Mouse (Mus musculus): ENCODE results near the gene Fras1.

Fras1 gene

DNA sequence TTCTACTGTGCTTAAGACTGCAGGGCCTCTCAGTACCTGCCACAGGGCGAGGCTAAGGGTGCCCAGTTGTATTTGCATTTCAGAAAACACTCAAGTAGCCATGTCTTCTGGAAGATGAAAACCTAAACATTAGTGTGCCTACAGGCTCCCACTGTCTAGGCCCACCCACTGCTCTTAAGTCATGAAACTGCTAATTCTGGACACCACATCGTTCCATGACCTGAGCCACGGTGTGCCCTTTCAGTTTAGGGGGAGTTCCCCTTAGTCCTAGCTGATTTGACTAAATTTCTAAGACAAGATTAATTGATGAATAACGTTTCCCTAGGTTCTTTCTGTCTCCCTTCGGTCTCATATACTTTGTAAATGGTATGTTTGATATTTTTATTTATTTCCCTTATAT, 222.0 kb downstream of the Fras1 start:
- no peak for DNase-seq

DNA sequence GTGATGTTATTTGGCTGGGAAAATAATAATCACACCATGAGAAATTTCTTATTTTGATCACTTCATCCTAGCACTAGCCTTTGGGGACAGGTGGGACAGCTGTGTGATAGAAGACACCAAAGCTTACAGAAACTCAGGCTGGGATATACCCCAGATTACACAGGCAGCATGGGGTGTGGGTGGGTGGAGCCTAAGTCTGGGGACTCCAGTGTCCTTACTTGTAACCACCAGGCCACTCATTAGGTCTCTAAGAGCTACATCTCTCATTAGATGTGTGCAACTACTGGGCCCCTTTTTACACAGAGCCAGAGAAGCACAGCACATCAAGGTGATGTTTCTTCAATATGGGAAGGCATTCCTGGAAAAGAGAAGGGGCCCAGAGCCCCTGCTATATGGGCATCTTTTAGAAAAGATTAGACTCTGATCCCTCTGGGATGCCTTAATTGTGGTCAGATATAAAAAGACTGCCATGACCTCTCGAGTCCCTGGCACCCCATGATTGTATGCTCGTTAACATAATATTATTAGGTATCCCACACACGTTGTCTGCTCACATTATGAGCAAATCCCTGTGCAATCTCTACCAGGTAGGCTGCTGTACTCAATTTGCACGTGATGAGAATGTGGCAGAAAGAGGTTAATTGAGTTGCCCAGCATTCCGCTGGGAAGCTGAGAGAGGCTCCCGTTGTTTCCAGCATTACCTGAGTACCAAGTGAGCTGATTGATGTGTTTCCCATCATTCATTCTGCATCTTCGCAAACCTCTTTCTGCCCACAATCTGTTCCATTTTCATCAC, 230.4 kb downstream of the Fras1 start:
- no peak for DNase-seq

DNA sequence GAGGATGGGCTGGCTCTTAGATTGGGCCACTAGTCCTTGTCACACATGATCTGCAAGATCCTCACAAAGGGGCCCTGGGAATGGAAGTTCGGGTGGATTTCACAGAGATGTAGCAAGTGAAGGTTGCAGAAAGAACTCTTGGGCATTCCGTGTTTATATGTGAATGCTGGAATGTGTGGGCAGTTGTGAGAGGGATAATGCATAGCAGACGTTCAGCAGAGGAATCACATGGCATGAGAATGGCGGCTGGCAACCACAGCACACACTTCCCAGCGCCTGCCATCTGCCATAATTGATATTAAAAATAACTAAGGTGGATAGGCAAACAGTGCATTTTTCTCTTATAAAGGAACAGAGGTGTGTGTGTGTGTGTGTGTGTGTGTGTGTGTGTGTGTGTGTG, 234.3 kb downstream of the Fras1 start:
- DNase-seq, result no peak

DNA sequence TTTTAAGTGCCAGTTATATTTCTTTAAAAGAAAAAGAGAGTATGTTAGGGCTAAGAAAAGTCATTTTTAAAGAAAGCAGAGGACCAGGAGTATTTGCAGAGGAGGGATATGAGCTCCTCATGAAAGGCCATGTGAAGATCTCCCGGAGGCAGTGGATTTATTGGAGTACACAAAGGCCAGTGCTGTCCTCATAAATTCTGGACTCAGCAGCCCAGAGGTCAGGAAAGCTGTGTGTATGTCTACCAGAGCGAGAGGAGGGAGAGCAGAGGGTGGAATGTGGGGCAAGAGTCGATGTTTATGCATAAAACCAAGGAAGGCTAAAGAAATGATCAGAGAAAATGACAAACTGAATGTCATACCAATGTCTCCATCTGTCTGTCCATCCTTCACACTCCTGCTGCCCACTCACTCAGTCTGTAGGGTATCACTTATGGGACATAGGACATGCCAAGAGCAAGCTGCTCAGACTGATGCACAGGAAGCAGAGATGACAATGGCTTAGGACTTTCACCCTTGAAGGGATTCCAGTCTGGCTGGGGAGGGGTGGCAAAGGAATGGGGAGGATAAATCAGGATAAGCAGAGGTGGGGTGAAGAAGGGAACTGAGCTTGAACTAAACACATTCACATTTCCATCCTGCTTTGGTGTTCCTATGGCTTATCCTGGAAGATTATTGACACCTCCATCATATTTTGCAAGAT, 235.0 kb downstream of the Fras1 start:
- no peak for DNase-seq

DNA sequence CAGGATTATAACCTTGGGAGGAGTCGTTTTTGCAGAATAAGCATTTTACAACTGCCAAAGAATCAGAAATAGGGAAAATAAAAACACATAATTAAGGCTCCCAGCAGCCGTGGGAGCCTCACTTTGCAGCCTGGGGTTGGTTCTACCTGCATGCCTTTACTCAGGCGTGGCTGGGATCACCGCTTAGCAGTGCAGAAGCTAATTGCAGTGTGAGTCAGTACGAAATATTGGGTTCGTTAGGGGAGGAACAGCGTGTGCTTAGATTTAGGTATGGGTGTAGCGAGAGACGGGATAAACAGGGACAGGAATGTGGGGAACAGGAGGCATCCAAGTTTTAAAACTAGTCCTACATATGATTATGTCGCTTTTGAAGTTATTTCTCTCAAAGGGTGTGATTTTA, 238.3 kb downstream of the Fras1 start:
- DNase-seq, result no peak

DNA sequence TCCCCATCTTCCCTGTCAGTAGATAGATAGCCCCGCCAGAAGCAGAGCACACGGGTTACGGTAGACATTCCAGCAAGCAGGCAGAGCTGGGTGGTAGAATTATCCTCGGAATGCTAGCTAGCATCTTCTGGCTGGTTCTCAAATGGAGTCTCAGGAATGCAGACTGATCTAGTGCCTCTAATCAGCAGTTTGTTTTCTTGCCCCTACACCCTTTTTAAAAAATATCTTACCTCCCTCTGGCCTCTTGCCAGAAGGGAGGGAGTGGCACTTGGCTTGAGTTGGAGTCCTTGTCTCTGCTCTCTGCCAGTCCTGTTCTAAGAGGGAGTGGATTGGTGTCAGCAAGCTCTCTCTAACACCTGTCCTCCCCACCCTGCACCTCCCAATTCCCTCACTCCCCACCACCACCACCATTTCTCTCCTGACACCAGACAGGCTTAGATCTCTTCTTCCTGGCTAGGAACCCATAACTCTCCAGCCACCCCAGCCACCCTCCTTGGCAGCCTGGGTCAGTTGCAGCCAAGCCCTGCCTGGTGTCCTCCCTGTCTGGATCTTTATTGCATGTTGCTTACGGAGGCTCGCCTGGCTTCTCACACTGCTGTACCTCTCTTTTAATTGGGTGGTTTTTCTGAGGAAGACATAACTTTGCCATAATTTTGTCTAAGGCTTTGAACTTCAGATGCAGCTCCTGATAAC, 243.3 kb downstream of the Fras1 start:
- no peak for DNase-seq

DNA sequence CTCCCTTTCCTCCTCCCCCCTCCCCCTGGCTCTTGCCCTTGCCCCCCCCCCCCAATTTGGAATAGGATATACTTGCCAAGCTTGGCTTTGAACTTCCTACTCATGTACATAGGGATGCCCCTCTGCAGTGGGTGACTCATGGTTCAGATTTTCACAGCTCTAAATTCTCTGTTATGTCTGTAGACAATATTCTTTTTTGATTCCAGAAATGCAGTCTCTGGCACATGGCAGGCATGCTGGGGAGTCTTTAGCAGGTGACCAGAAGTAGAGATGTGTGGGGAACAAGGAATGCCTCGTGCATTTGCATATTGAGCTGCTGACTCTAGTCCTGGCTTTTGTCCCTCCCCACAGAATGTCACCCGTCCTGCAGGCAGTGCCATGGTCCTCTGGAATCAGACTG, 244.3 kb downstream of the Fras1 start:
- no peak for DNase-seq

DNA sequence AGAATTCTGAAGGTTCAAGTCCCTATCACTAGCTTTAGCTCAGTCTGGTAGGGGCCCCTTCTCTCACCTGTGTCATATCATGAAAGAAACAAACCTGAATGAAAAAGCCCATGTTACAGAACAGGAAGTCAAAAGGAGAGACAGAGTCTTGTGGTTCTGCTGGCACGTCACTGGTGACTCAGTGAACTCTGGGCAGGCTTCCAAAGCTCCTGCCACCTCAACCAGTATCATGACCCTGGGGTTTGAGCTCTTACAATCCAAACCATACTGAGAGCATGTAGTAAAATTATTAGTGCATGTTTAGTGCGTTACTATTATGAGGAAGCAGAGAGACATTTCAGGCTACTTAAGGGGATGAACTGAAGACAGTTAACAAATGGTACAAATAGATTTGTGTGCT, 246.5 kb downstream of the Fras1 start:
- no peak for DNase-seq

DNA sequence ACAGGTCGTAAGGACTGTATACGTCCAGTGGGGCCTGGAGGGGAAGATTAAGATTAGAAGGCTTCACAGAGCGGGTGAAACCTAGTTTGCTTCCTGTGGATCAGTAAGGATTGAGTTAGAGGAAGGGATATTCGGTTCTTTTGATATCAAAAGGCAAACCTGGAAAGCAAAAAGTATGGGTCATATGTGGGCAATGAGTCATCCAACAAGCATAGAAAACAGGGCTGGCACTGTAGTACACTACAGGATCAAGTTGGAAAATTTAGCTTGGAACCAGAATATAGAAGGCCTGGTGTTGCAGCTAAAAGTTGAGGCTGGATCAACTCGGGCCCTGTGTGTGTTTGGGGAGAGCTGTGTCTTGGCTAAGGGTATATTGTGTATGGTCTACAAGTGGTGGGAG, 246.9 kb downstream of the Fras1 start:
- no peak for DNase-seq

DNA sequence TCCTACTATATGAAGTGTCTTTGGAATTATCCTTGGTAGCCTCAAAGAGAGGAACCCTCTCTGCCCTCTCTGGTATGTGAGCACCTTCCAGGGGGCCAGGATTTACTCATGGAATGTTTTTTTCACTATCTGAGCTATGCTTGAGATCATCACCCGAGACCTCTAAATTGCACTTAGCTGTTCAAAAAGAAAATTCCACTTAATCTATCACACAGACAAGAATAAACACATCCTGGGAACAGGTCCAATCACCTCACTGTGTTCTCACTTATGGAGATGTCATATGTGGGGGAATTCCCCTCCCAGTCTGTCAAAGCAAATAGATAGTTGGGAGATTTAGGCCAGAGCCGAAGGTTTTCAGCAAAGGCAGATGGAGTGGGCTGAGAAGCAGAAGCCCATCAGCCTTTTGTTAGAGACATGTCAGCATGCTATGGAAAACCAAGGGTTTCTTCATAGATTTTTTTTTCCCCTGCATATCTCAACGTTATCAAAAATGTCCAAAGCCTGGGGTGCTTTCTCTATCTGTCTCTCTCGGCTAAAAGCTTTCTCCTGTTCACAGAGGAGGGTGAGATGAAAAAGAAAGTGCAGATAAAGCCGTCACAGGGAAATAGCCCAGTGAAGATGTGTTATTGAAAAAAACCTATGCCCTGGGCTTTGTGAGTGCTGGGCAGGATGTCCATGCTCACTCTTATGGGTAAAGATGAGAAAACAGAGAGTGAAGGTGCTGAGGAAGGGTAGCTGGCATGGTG, 249.0 kb downstream of the Fras1 start:
- no peak for DNase-seq

DNA sequence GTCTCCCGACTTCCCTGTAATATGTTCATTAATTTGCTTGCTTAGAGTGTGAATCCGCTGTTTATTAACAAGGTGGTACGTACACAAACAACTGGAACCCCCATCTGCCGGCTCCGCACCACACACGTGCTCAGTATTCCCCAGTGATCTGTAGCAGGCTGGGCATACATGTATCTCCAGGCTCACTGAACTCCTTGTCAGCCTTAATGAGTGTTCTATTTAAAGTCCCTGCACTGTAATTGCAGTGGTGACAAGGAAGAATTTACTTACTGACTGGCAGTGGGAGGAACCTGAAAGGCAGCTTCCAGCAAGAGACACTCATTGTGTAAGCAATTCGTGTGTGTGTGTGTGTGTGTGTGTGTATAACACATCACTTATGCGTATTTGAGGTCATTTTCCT, 256.1 kb downstream of the Fras1 start:
- DNase-seq, result no peak

DNA sequence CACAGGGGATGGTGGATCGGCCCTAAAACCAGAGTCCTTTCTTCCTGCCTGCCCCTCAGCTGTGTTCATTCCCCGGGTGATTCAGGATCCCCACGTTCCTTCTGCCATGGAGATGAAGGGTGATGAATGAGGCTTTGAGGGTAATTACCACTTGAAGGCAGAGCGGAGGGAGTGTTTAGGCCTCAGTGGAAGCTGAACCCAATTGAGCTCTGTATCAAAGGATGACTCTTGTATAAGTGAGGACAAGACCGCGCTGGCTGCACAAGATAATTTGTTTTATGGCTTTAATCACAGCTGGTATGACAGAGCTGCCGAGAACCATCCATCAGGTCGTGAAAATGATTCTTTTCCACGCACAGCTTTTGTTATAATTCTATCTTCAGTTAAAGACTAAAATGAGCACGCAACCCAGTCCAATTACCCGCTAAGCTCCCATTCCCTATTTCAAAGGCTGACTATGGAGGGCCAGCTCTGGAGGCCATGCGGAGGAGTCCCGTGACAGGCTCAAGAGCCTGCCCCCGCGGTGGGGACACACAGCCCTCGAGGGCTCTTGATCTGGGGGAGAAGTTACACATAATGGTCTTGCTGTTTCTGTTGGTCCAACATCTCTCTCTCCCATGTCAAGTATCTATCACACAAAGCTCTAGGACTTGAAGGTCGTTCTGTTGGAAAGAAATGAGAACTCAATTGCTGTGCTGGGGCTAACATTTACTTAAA, 261.5 kb downstream of the Fras1 start:
- DNase-seq, result no peak

DNA sequence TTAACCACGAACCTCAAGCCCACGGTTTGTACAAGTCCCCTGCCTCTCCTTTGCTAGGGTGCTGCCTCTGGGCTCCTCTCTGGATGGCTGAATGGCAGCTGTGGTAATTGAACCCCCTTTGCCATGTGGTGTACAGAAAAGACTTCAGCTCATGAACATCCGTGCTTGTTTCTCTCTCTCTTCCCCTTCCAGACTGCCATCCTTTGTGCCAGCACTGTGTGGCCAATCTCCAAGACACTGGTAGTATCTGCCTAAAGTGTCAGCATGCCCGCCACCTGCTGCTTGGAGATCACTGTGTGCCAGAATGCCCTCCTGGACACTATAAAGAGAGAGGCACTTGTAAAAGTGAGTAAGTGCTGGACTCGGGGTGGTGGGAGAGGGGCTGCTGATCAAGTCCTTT, 262.1 kb downstream of the Fras1 start:
- peak; percentile 48 for DNase-seq

DNA sequence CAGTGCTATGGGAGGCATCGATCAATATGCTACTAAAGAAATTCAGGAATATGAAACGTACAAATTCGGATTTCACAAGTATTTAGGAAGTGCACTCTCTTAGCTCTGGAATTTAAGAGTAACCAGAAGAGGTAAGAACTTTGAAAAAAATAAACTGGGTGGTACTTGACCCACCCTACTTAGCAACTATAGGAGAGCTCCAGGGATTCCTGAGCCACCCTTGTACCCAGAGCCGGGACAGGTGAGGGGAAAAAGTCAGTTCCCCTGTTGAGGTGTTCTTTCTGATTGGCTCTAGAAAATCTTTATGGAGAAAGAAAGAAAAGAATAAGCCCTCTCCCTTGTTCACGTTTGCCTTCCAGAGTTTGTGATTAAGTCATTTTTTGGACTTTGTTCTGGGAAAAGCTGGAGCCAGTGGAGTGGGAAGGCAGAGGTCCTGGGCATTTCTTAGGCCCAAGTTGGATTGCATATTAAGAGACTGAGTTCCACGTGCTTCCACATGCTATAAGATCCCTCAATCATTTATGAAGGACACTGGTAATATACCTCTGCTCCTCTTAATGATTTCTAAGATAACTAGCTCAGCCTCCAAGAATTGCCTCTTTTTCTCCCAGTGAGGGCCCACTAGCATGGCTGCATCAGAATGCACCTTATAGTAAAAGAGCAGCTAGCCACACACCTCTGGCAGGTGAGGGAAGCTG, 265.6 kb downstream of the Fras1 start:
- no peak for DNase-seq

DNA sequence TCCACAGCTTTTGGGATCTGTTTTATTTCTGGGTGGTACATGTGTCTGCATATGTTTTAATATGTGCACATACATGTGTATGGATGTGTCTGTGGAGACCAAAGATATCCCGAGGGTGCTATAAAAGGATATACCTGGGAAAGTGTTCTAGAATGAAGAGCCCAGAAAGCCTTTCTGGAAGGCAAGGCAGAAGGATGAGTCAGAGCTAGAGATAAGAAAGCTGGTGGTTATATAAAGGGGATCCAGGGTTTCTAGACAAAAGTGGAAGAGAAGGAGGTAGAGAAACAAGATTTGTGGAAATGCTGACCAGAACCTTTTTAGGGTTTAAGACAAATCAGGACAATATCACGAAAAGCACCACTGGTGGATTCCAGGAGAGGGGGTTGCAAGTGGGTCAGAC, 267.5 kb downstream of the Fras1 start:
- no peak for DNase-seq

DNA sequence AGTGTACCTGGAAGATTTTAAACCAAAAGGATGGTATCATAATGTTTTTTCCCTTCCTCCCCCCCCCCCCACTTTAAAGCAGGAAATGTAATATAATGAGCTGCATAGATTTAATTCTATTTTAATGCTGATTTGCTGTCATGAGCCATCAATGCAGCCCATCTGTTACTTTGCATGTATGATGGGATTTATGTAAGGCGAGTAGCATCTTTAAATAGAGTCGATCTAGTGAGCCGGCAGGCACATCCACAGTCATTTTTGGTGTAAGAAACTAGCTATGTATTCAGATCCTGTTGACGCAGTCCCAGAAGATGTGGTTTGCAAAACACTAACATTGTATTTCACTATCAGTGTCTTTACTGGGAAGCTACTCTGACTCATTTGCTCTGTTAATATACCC, 301.9 kb downstream of the Fras1 start:
- DNase-seq, result no peak

DNA sequence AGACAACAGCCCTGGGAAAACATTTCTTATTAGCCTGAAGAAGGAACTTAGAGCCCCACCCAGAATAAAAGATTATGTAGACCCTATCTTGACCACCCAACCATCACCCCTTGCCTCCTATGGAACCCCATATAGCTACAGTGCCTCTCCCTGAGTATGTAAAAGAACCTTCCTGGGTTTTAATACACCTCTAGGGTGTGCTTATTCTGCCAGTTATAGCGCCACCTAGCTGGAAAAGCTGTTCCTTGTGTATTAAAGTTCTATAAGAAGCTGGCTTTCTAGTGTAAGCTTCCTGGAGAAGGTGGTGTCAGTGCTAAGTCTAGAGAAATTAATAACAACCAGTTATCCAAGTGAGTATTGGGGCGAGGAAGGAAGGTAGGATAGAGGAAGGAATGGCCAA, 303.7 kb downstream of the Fras1 start:
- DNase-seq, result peak; percentile 4

DNA sequence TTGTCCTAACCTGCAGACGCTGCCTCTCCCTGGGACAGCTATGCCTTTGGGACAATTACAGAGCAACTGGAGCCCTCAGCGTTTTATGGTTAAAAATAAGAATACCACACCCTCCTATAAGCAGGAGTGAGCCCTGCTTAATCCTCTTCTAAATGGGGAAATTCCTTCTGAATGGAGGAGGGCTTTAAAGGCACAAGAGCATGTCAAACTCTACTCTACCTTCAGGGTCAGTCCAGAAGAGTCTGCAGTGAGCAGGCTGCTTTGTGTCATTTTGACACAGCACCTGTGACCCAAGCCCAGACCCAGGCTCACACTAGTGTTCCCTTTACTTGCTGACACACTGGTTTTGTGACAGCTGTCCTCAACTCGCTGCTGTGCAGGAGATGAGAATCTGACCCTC, 307.3 kb downstream of the Fras1 start:
- DNase-seq, result no peak

DNA sequence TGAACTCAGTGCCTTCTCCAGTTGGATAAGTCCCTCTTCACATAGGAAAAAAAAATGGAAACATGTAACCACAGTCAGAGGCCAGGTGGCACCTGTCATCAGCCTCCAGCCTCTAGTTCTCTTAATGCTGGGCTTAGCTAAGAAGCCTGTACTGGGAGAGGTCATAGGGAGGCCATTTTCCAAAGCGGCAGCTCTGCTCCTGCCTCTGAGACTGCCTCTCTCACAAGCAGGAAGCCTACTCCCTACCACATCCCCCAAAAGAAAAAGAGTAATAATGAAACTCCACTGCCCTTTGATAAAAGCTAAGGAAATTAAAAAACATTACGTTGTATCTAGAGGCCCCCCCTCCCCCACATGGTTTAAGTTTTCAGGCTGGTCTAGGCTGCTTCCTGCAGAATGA, 309.0 kb downstream of the Fras1 start:
- no peak for DNase-seq

DNA sequence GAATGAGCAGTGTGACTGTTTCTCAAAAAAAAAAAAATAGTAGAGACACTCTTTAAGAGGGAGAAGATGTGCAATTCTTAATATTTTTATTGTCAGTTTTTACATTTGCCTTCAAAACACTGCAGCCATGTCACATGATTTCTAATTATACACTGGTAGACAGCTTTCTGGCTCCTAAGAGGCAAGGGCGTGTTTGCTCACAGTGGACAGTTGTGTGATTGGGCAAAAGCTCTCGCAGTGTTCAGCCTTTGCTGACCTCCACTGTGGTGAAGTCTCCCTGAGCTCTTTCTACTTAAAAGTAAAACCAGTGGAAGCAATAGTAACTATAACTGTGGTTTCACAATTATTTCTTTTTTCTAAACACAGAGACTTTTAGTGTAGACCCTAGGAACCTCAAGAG, 315.1 kb downstream of the Fras1 start:
- no peak for DNase-seq

DNA sequence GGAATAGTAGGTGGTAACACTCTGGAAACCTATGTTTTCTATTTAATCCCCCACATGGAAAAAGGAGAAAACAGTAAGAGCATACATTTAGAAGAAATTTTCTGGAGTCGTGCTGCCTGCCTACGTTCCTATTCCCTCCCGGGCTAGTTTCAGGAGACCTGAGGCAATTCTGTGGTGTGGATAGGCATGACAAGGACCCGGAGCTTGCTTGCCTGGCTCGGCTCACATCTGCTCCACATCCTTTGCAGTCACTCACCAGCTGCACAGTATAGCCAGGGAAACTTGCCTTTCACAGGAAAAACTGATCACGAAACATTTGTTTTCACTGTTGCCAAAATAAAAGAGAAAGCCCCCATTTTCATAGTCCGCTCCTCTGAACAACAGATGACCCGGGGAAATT, 325.2 kb downstream of the Fras1 start:
- no peak for DNase-seq

All from cerebellum, adult 8-10 months (tissue).